Mouse (Mus musculus): Measurements from ENCODE around the gene Tnk2. TPM values are rescaled to one million over a fixed set of nuclear protein-coding genes. Genes with fewer than 3 reads are reported as not detected.
A peak's percentile ranks its signal among the peaks of the same experiment; 100 is the strongest.

The Tnk2 gene
- polyA plus RNA-seq, 1 experiment from 2014 or later = 17.1 TPM

DNA sequence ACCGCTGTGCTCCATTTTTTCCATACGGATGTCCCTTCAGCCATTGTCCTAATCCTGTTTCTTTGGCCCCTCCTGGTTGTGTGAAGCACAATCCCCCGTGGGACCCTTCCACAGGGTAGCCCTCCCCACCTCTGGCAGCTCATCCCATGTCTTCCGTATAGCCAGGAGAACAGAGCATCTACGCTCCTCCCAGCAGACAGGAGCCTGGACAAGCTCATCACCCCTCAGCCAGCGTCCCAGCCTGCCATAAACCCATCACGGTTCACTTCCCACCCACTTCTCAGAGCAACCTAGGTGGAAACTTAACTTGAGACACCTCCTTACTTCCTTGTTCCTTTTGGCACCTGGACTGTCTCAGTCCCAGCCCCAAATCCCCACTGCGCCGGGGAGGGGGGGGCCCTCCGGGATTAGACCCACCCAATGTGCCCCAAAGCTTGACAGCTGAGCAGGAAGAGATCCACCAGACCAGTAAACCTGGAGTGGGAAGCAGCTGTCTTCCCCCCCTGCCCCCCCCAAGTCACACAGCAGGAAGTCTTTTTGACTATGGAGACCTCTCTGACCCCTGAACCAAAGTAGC, 64.9 kb downstream of the Tnk2 start:
- no peaks in the 10 kb centered on the region for H3K9me3 ChIP-seq (ENCODE audit: control insufficient read depth, low read length)
- 60% methylated on average over 10 of the region's 10 CpGs for WGBS
- H3K27ac ChIP-seq (replicated peaks) = peak overlapping the region; percentile 24; the same call in 1 of the 2 replicates
- no peak overlapping the region for H3K9ac ChIP-seq (ENCODE audit: low read length)
- TF ChIP-seq EP300 (optimal IDR thresholded peaks at IDR 0.05) (no peak), CTCF (IDR thresholded peaks at IDR 0.05; ENCODE audit: low read depth) (no peak)
- H3K4me3 ChIP-seq (ENCODE audit: low read depth, low read length) = no peak overlapping the region
- H3K4me2 ChIP-seq (replicated peaks; ENCODE audit: low read depth) = no peak overlapping the region
- no peaks in the 10 kb centered on the region for H3K4me1 ChIP-seq (replicated peaks; ENCODE audit: control insufficient read depth, insufficient read depth)
- no peaks in the 10 kb centered on the region for H3K27me3 ChIP-seq (ENCODE audit: control insufficient read depth, insufficient read depth, low read length)
- ATAC-seq (ENCODE audit: low FRiP score, low TSS enrichment) (peak; percentile 16; the same call in 1 of the 2 replicates), DNase-seq (ENCODE audit: low spot score) (no peak)
- no peaks in the 10 kb centered on the region for H3K36me3 ChIP-seq (ENCODE audit: control insufficient read depth, insufficient read depth, low read length)

DNA sequence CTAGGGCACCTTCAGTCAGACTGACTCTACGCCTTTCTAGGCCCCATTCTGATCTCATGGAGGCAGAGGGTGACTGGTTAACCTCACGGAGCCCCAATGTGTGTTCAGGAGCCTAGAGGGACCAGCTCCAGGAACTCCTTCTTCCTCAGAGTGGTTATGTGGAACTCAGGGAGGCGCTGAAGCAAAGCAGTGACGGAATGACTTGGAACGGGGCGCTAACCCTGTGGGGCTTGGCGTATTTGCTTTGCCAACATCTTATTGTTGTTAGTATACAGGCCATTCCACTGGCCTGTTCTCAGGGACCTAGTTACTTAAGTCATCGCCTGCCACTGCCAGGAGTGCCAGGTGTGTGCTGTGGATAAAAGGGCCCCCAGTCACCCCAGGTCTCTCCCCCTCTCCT, 65.4 kb downstream of the Tnk2 start:
- H3K9ac ChIP-seq (ENCODE audit: low read length) = no peak overlapping the region
- TF ChIP-seq CTCF (IDR thresholded peaks at IDR 0.05; ENCODE audit: low read depth) = no peak
- TF ChIP-seq EP300 (optimal IDR thresholded peaks at IDR 0.05) = no peak
- 72% methylated on average over 8 of the region's 8 CpGs for WGBS

DNA sequence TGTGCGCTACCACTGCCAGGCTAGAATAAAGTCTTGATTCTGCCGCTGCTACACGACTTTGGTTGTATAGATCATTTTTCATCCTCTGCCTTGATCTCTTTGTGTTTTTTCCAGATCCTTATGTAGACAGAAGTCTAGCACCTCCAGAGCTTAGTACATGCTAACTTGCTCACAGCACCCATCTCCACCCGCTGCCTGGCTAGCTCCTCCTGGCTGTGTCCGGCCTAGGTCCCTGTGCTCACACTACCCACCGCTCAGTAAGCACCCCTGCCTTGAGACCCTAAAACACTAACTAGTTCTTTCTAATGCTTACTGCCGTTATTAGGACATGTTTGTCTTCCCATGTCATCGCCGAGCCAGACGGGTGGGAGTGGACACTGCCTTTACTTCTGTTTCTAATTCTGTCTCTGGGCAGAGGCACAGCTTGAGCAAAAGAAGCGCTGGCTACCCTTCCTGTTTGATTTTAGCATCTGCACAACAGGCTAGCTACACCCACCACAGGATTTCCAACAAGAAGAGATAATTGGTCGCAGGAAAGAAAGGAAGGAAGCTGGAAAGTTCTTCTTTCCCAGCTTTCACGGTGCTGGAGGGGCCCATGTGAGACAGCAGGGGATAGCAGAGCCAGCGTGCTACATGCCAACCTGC, 66.9 kb downstream of the Tnk2 start:
- Histone ChIP-seq H3K27ac (replicated peaks) (no peak overlapping the region), H3K4me2 (replicated peaks; ENCODE audit: low read depth) (no peak overlapping the region), H3K36me3 (ENCODE audit: control insufficient read depth, insufficient read depth, low read length) (no peaks in the 10 kb centered on the region), H3K27me3 (ENCODE audit: control insufficient read depth, insufficient read depth, low read length) (no peaks in the 10 kb centered on the region), H3K9ac (ENCODE audit: low read length) (no peak overlapping the region), H3K9me3 (ENCODE audit: control insufficient read depth, low read length) (no peaks in the 10 kb centered on the region), H3K4me1 (replicated peaks; ENCODE audit: control insufficient read depth, insufficient read depth) (no peaks in the 10 kb centered on the region), H3K4me3 (ENCODE audit: low read depth, low read length) (no peak overlapping the region)
- no peak for TF ChIP-seq CTCF (IDR thresholded peaks at IDR 0.05; ENCODE audit: low read depth)
- TF ChIP-seq EP300 (optimal IDR thresholded peaks at IDR 0.05) = no peak
- 62% methylated on average over 14 of the region's 14 CpGs for WGBS
- no peak for ATAC-seq (ENCODE audit: low FRiP score, low TSS enrichment)
- DNase-seq (ENCODE audit: low spot score) = no peak

More for the DNA sequence above, 65.4 kb downstream of the Tnk2 start:
- Histone ChIP-seq H3K9me3 (ENCODE audit: control insufficient read depth, low read length) (no peaks in the 10 kb centered on the region), H3K4me1 (replicated peaks; ENCODE audit: control insufficient read depth, insufficient read depth) (no peaks in the 10 kb centered on the region), H3K27me3 (ENCODE audit: control insufficient read depth, insufficient read depth, low read length) (no peaks in the 10 kb centered on the region), H3K36me3 (ENCODE audit: control insufficient read depth, insufficient read depth, low read length) (no peaks in the 10 kb centered on the region), H3K4me3 (ENCODE audit: low read depth, low read length) (no peak overlapping the region), H3K27ac (replicated peaks) (0 out of 2 replicates have a peak overlapping the region, but pooled peaks have one; percentile 24), H3K4me2 (replicated peaks; ENCODE audit: low read depth) (no peak overlapping the region)
- ATAC-seq (ENCODE audit: low FRiP score, low TSS enrichment) (peak; percentile 48; the same call in 1 of the 2 replicates), DNase-seq (ENCODE audit: low spot score) (peak; percentile 45)

DNA sequence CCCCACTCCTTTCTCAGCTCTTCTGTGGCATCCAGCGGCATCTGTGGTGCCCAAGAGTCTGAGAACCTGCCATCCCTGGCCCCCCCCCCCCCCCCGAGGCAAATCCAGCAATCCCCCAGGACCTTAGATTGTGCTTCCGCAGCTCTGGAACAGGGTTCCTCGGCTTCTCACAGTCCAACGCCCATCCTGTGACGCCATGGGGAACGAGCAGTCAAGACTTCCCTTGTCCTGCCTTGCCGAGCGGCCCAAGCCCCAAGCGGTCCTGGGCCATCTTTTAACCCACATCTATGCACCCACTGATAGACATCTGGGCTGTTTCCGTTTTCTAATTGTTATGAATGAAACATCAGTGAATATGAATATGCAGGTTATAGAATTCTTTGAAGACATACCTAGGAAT, 68.5 kb downstream of the Tnk2 start:
- ATAC-seq (ENCODE audit: low FRiP score, low TSS enrichment) (no peak), DNase-seq (ENCODE audit: low spot score) (no peak)
- WGBS = 93% methylated on average over 10 of the region's 11 CpGs
- no peak overlapping the region for H3K4me2 ChIP-seq (replicated peaks; ENCODE audit: low read depth)
- H3K9ac ChIP-seq (ENCODE audit: low read length) = no peak overlapping the region
- H3K27ac ChIP-seq (replicated peaks) = no peak overlapping the region
- H3K27me3 ChIP-seq (ENCODE audit: control insufficient read depth, insufficient read depth, low read length) = no peaks in the 10 kb centered on the region
- no peaks in the 10 kb centered on the region for H3K4me1 ChIP-seq (replicated peaks; ENCODE audit: control insufficient read depth, insufficient read depth)
- no peaks in the 10 kb centered on the region for H3K36me3 ChIP-seq (ENCODE audit: control insufficient read depth, insufficient read depth, low read length)
- H3K4me3 ChIP-seq (ENCODE audit: low read depth, low read length) = no peak overlapping the region
- H3K9me3 ChIP-seq (ENCODE audit: control insufficient read depth, low read length) = no peaks in the 10 kb centered on the region
- TF ChIP-seq EP300 (optimal IDR thresholded peaks at IDR 0.05) = no peak
- TF ChIP-seq CTCF (IDR thresholded peaks at IDR 0.05; ENCODE audit: low read depth) = no peak

DNA sequence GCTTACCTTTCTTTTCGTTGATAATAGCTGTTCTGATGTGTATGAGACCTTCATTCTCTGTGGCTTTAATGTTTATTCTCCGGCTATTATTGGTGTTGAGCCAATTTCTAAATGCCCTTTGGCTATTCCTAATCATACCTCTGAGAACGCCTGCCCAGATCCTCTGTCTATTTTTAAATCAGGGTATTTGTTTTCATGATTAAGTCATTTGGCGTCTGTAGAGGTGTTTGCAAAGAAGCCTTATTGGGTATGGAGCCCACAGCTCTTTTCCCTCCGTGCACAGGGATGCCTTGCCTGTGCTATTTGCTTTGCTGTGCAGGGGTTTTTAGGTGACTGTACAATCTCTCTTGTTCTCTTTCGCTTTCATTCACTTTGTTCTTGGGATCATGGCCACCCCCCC, 69.9 kb downstream of the Tnk2 start:
- Histone ChIP-seq H3K9me3 (ENCODE audit: control insufficient read depth, low read length) (no peaks in the 10 kb centered on the region), H3K27me3 (ENCODE audit: control insufficient read depth, insufficient read depth, low read length) (no peaks in the 10 kb centered on the region), H3K36me3 (ENCODE audit: control insufficient read depth, insufficient read depth, low read length) (no peaks in the 10 kb centered on the region), H3K4me3 (ENCODE audit: low read depth, low read length) (no peak overlapping the region), H3K9ac (ENCODE audit: low read length) (no peak overlapping the region), H3K4me1 (replicated peaks; ENCODE audit: control insufficient read depth, insufficient read depth) (no peaks in the 10 kb centered on the region), H3K27ac (replicated peaks) (no peak overlapping the region), H3K4me2 (replicated peaks; ENCODE audit: low read depth) (no peak overlapping the region)
- no peak for ATAC-seq (ENCODE audit: low FRiP score, low TSS enrichment)
- TF ChIP-seq CTCF (IDR thresholded peaks at IDR 0.05; ENCODE audit: low read depth) (no peak), EP300 (optimal IDR thresholded peaks at IDR 0.05) (no peak)
- no peak for DNase-seq (ENCODE audit: low spot score)
- WGBS = 27% methylated on average over 6 of the region's 6 CpGs

DNA sequence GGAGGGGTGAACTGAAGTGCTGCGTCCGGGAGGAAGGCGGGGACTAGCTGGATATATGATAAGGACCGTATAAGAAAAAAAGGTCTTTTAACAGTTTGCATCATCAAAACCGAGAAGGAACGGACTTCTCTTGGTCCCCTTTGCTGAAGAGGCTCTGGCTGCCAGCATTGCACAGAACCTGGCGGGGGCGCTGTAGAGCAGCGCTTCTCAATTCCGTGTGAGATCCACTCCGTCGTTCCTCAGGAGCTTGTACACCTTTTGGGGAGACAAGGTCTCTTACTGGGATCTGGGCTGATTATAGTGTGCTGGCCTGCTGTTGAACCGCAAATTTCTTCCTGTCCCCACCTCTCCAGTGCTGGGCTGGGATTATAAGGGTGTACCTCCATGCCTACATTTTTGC, 71.7 kb downstream of the Tnk2 start:
- Histone ChIP-seq H3K9ac (ENCODE audit: low read length) (no peak overlapping the region), H3K4me3 (ENCODE audit: low read depth, low read length) (no peak overlapping the region), H3K4me1 (replicated peaks; ENCODE audit: control insufficient read depth, insufficient read depth) (no peaks in the 10 kb centered on the region), H3K9me3 (ENCODE audit: control insufficient read depth, low read length) (no peaks in the 10 kb centered on the region), H3K27me3 (ENCODE audit: control insufficient read depth, insufficient read depth, low read length) (no peaks in the 10 kb centered on the region), H3K27ac (replicated peaks) (no peak overlapping the region), H3K4me2 (replicated peaks; ENCODE audit: low read depth) (no peak overlapping the region), H3K36me3 (ENCODE audit: control insufficient read depth, insufficient read depth, low read length) (no peaks in the 10 kb centered on the region)
- peak; percentile 75 for TF ChIP-seq CTCF (IDR thresholded peaks at IDR 0.05; ENCODE audit: low read depth)
- TF ChIP-seq EP300 (optimal IDR thresholded peaks at IDR 0.05) = no peak
- peak; percentile 75 for DNase-seq (ENCODE audit: low spot score)
- 0 out of 2 replicates have a peak, but pooled peaks have one; percentile 25 for ATAC-seq (ENCODE audit: low FRiP score, low TSS enrichment)
- WGBS = 19% methylated on average over 13 of the region's 13 CpGs

Data from stomach, postnatal 0 days (tissue).